Mouse (Mus musculus) CH12.LX (cell line): ENCODE data around the gene Colq.

Source experiments
- CTCF ChIP-seq, 2 experiments: IDR thresholded peaks in 1 of 2; conservative IDR thresholded peaks in 1 of 2; 2 replicates each; pipeline ENCODE4 v1.5.1; 2011 to 2012; ENCODE audit warnings: low read depth in 2 of 2, low read length in 2 of 2, improper control_type of control experiment in 1 of 2, inconsistent platforms in 1 of 2, mild to moderate bottlenecking in 1 of 2, moderate library complexity in 1 of 2
- ZMIZ1 ChIP-seq: IDR thresholded peaks from 2 replicates; pipeline ENCODE4 v1.6.1; 2012; ENCODE audit warnings: low read depth, mild to moderate bottlenecking, inconsistent platforms, low read length, improper control_type of control experiment

- TF ChIP-seq CTCF (conservative IDR thresholded peaks at IDR 0.05 in 1 of 2, IDR thresholded peaks at IDR 0.05 in 1 of 2; ENCODE audit: low read depth in 2 of 2, low read length in 2 of 2), result no peak
- no peak for TF ChIP-seq ZMIZ1
Measured at GRCm38 (mm10) chr14:31565478-31566212, 25.5 kb downstream of the Colq start.
